Mouse (Mus musculus): Measurements from ENCODE around the gene Eras.
"Not testable (repeated sequence)": the region's sequence is repeated elsewhere in the genome, so short reads cannot be mapped to it uniquely, and the experiment has no call there.

Eras gene

GRCm38 (mm10) chrX:7928270-7928790 is at the start of gene Eras:
Gene Eras, minus strand, starts transcription at chrX:7928607.
- DNase-seq (ENCODE audit: extremely low spot score) = no peak

GRCm38 (mm10) chrX:7977892-7978291 is 49.5 kb upstream of the Eras start, which contains the start of gene Gata1:
Gene Gata1, minus strand, starts transcription at chrX:7978071.
- no peak for DNase-seq (ENCODE audit: extremely low spot score)

GRCm38 (mm10) chrX:7971292-7971691 is 42.9 kb upstream of the Eras start:
- no peak for DNase-seq (ENCODE audit: extremely low spot score)

GRCm38 (mm10) chrX:7968899-7969298 is 40.5 kb upstream of the Eras start:
- DNase-seq (ENCODE audit: extremely low spot score) = no peak

- DNase-seq (ENCODE audit: extremely low spot score) = no peak
Measured at GRCm38 (mm10) chrX:7968226-7968625, 39.8 kb upstream of the Eras start.

GRCm38 (mm10) chrX:7967596-7968201 is 39.3 kb upstream of the Eras start:
- DNase-seq (ENCODE audit: extremely low spot score) = no peak

GRCm38 (mm10) chrX:7966161-7966560 is 37.8 kb upstream of the Eras start:
- no peak for DNase-seq (ENCODE audit: extremely low spot score)

GRCm38 (mm10) chrX:7963829-7964626 is 35.6 kb upstream of the Eras start:
- no peak for DNase-seq (ENCODE audit: extremely low spot score)

- DNase-seq (ENCODE audit: extremely low spot score) = no peak
Measured at GRCm38 (mm10) chrX:7958868-7959267, 30.5 kb upstream of the Eras start.

- no peak for DNase-seq (ENCODE audit: extremely low spot score)
Measured at GRCm38 (mm10) chrX:7950091-7950490, 21.7 kb upstream of the Eras start.

- DNase-seq (ENCODE audit: extremely low spot score) = peak; percentile 91
Measured at GRCm38 (mm10) chrX:7947900-7948492, 19.6 kb upstream of the Eras start.

GRCm38 (mm10) chrX:7947108-7947899 is 18.9 kb upstream of the Eras start, which contains the start of gene Hdac6:
Gene Hdac6, minus strand, starts transcription at chrX:7947889.
- DNase-seq (ENCODE audit: extremely low spot score) = no peak

- DNase-seq (ENCODE audit: extremely low spot score) = no peak
Measured at GRCm38 (mm10) chrX:7945618-7946017, 17.2 kb upstream of the Eras start.

- no peak for DNase-seq (ENCODE audit: extremely low spot score)
Measured at GRCm38 (mm10) chrX:7937667-7938066, 9.3 kb upstream of the Eras start.

- no peak for DNase-seq (ENCODE audit: extremely low spot score)
Measured at GRCm38 (mm10) chrX:7936874-7937273, 8.5 kb upstream of the Eras start.

- no peak for DNase-seq (ENCODE audit: extremely low spot score)
Measured at GRCm38 (mm10) chrX:7927116-7927515, 1.3 kb downstream of the Eras start.

GRCm38 (mm10) chrX:7926266-7926665 is 2.1 kb downstream of the Eras start:
- DNase-seq (ENCODE audit: extremely low spot score) = no peak

- peak; percentile 18 for DNase-seq (ENCODE audit: extremely low spot score)
Measured at GRCm38 (mm10) chrX:7922032-7922431, 6.4 kb downstream of the Eras start.

- peak; percentile 35 for DNase-seq (ENCODE audit: extremely low spot score)
Measured at GRCm38 (mm10) chrX:7919601-7920383, 8.6 kb downstream of the Eras start, which contains the start of gene Pcsk1n. Gene Pcsk1n, plus strand, starts transcription at chrX:7919822.

- DNase-seq (ENCODE audit: extremely low spot score) = not testable (repeated sequence)
Measured at GRCm38 (mm10) chrX:7917960-7918359, 10.4 kb downstream of the Eras start.

- DNase-seq (ENCODE audit: extremely low spot score) = not testable (repeated sequence)
Measured at GRCm38 (mm10) chrX:7915669-7916068, 12.7 kb downstream of the Eras start.
